Mouse (Mus musculus): ENCODE measurements at regions not wholly inside any gene's neighbourhood (a gene's known extent, or its start where the extent isn't known, plus 50 kb on each side); places are given as distances from the start of the nearest gene placed in this dataset.

- TF ChIP-seq CTCF (IDR thresholded peaks at IDR 0.05; ENCODE audit: borderline replicate concordance, extremely low read depth, insufficient read depth, insufficient read length) (no peak), POLR2A (IDR thresholded peaks at IDR 0.05; ENCODE audit: borderline replicate concordance, extremely low read depth, insufficient read depth, insufficient read length, poor library complexity, severe bottlenecking) (no peak)
Observed at GRCm38 (mm10) chr5:150883676-150884075, 68.7 kb upstream of the Kl start.
